Mouse (Mus musculus) spleen, adult 12 weeks (tissue): ENCODE results near the gene Olfr1160.
"Not testable (repeated sequence)": the region's sequence is repeated elsewhere in the genome, so short reads cannot be mapped to it uniquely, and the experiment has no call there.

Experiments used
- DNase-seq: peaks from one replicate; pipeline ENCODE4 v3.0.0; 2022; ENCODE audit warnings: low spot score

Olfr1160 gene

DNA sequence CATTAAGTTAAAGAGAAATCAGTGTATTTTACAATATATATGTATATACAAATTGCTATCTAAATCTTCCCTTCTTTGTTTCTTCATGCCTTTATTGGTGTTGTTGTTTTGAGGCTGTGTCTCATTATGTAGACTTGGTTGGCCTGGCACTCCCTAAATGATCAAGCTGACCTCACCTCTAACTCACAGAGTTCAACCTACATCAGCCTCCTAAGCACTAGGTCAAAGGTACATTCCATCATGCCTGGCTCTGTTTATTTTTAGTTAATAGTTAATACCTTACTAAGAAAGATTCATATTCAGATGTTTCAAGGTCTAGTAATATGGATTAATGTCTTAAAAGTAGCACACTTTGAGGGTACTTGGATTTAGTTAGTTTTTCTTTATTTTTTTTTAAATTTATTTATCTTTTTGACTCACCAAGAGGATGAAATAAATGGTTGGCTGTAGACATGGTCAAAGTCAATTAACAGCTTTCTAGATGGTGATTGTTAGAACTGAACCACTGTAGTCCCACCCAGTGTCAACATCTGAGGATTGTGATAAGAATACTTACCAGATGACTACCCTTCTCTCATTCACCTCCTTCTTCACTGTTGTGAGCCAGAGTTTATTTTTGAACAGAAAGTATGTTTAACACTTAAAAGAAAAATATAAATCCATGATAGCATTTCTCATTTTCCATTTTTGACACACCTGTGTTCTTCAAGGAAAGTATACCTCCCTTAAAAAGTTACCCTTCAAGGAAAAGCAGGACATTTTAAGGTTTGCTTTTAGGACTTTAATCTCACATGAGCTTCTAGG, at the start of gene Olfr1160:
TSS of gene Olfr1160 (minus strand) at position 754 of the 804 bp plus-strand sequence.
- DNase-seq = no peak

GRCm38 (mm10) chr2:88051029-88051428, 43.0 kb upstream of the Olfr1160 start, which contains the start of gene Olfr1162:
Gene Olfr1162, minus strand, starts transcription at chr2:88051129.
- DNase-seq = no peak

DNA sequence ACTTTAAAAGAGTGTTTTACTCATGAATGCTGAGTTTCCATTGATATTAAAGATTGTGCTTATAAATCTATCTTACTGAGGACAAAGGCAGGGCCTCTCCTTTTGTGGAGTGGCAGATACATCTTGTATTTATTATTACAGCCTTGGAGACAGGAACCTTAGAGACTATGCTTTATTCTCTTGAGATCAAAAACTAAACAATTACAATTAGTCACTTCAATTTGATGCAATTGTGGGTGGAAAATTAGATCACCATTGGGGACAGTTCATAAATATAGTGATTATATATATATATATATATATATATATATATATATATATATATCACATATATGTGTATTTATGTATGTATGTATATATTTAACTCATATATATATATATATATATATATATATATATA, 29.5 kb upstream of the Olfr1160 start, which contains the start of gene Olfr73:
TSS of gene Olfr73 (minus strand) at position 101 of the 400 bp plus-strand sequence.
- DNase-seq = no peak

DNA sequence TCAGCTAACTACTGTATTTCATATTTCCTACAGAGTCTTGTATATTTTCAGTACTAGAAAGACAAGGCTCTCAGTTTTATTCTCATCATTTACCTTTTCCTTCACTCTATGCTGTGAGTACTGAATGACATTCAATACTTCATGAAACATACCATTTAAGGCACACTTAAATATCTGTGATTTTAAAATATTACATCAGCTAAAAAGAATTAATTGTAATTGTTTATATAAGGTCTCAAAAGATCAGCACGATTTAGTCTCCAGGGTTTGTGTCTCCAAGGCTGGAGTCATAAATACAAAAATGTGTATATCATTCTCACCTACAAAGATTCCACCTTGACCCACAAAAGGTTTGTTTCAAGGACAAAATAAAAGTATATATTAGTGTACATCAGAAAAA, 14.4 kb upstream of the Olfr1160 start, which contains the start of gene Olfr1161:
TSS of gene Olfr1161 (plus strand) at position 301 of the 400 bp plus-strand sequence.
- DNase-seq = not testable (repeated sequence)

DNA sequence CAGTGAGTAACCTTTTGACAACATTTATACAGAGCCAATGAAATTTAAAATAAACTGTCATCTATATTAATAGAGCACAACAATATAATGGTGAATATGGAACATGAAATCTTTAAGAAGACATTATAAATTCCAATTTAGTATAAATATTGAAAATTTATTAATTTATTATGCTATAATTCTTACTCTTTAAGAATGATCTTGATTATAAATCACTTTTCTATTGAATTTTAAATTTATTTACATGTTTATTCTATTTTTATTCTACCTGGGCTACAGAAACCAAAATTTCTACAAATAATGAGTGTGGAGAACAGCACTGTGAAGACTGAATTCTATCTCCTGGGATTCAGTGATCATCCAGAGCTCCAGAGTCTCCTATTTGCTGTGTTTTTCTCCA, 18.3 kb downstream of the Olfr1160 start, which contains the start of gene Olfr1158:
TSS of gene Olfr1158 (plus strand) at position 301 of the 400 bp plus-strand sequence.
- no peak for DNase-seq

GRCm38 (mm10) chr2:87974563-87974962, 33.5 kb downstream of the Olfr1160 start, which contains the start of gene Olfr74:
Gene Olfr74, minus strand, starts transcription at chr2:87974663.
- no peak for DNase-seq

- no peak for DNase-seq
Measured at GRCm38 (mm10) chr2:87968199-87968598, 39.9 kb downstream of the Olfr1160 start, which contains the start of gene Olfr1157. Gene Olfr1157, minus strand, starts transcription at chr2:87968299.

DNA sequence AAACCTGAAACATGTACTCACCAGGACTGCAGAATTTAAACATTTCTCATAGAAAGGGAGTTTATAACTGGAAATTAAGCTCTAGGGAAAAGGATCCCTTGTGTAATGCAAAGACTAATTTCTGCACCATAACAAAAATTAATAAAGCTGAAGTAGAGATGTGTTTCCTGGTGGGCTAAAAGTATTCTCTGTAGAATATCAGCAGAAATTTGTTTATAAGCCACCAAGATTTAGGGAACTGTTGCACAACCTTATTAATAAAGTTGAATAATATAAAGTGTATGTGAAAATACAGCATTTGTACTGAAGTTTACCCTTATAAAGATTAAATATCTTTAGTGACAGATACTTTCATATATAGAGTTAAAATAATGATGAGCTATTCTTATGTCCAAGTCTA, 55.1 kb downstream of the Olfr1160 start, which contains the start of gene Olfr1156:
TSS of gene Olfr1156 (minus strand) at position 101 of the 400 bp plus-strand sequence.
- no peak for DNase-seq
